Mouse (Mus musculus): ENCODE measurements around the gene Prcc. TPM values are rescaled to one million over a fixed set of nuclear protein-coding genes. Genes with fewer than 3 reads are reported as not detected.
"Not testable (repeated sequence)": the region's sequence is repeated elsewhere in the genome, so short reads cannot be mapped to it uniquely, and the experiment has no call there.

Gene Prcc
- polyA plus RNA-seq, 1 experiment from 2014 or later, result 7.5 TPM

DNA sequence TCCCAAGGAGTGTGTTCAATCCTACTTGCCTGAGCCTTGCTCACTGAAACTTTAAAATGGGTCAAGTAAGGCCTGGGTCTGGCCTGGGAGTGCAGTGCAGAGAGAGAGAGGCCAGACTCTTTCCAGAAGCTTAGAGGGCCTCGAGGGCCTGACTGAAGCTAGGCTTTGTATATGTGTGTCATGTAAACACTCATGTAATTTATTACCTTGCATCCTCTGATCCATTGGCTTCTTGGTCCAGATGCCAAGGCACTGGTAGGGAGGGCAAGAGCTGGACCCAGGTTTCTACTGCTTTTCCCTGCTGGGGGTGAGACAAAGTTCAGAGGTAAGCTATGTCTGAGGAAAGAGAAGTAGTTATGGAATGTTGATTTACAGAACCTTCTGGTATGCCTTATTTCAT, 22.5 kb upstream of the Prcc start:
- Histone ChIP-seq H3K9me3 (replicated peaks; ENCODE audit: control insufficient read depth, low read length) (no peaks in the 10 kb centered on the region), H3K36me3 (ENCODE audit: control insufficient read depth, insufficient read depth, low read length) (peaks cover under 1% of the 10 kb centered on the region; the same call in 1 of the 2 replicates), H3K27me3 (ENCODE audit: control insufficient read depth, insufficient read depth, low read length) (no peaks in the 10 kb centered on the region), H3K27ac (ENCODE audit: low read length) (peak overlapping the region; percentile 95), H3K4me2 (ENCODE audit: low read depth, low read length) (peak overlapping the region; percentile 86), H3K4me3 (replicated peaks; ENCODE audit: low read length) (peak overlapping the region; percentile 98), H3K9ac (ENCODE audit: low read length) (peak overlapping the region; percentile 99), H3K4me1 (ENCODE audit: control insufficient read depth, insufficient read depth, low read length) (peaks cover 43% of the 10 kb centered on the region)
- no peak for ATAC-seq (ENCODE audit: insufficient read depth, low FRiP score)
- 0% methylated on average over 1 of the region's 1 CpGs for WGBS

DNA sequence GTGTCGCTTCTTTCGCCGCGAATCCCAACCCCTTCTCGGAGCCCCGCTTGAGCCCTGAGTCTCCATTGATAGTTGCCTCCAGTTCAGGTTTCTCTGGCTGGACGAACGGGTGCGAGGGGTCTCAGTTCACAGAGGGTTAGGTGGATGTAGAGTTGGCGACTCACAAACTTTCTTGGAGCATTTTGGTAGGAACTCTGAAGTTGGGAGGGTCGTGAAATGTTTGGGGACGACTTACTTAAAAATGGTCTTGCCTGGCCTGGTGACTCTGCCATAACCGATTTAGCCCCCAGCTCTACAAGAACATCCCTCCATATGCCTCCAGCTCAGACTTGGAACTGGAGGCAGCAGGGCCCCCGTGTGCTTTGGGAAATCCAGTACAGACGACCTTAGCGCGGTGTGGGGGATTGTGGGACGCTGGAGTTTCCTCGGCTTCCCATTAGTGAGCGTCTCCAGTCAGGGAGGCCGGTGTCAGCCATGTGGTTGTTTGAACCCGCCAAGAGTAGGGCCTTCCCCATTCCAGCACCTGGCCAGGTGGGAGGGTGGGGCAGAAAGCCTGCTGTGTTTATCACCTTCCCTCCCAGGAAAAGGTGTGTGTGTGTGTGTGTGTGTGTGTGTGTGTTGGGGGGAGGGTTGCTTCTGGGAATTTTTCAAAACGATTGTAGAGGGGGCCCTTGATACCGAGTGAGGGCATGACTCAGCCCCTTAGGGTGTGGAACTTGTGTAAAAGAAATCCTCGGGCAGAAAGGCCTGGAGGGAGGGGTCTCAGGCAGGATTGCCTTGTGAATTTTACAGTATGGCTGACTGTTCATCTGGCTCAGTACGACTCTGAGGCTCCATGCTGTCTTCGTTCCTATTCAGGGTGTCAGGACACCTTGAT, 21.8 kb upstream of the Prcc start:
- Histone ChIP-seq H3K27ac (ENCODE audit: low read length) (peak overlapping the region; percentile 95), H3K9ac (ENCODE audit: low read length) (peak overlapping the region; percentile 99), H3K9me3 (replicated peaks; ENCODE audit: control insufficient read depth, low read length) (no peaks in the 10 kb centered on the region), H3K4me2 (ENCODE audit: low read depth, low read length) (peak overlapping the region; percentile 86), H3K4me1 (ENCODE audit: control insufficient read depth, insufficient read depth, low read length) (peaks cover 43% of the 10 kb centered on the region), H3K36me3 (ENCODE audit: control insufficient read depth, insufficient read depth, low read length) (no peaks in the 10 kb centered on the region), H3K27me3 (ENCODE audit: control insufficient read depth, insufficient read depth, low read length) (no peaks in the 10 kb centered on the region), H3K4me3 (replicated peaks; ENCODE audit: low read length) (peak overlapping the region; percentile 98)
- under 1% methylated on average over 27 of the region's 27 CpGs for WGBS
- ATAC-seq (ENCODE audit: insufficient read depth, low FRiP score), result peak; percentile 35; the same call in 1 of the 2 replicates

DNA sequence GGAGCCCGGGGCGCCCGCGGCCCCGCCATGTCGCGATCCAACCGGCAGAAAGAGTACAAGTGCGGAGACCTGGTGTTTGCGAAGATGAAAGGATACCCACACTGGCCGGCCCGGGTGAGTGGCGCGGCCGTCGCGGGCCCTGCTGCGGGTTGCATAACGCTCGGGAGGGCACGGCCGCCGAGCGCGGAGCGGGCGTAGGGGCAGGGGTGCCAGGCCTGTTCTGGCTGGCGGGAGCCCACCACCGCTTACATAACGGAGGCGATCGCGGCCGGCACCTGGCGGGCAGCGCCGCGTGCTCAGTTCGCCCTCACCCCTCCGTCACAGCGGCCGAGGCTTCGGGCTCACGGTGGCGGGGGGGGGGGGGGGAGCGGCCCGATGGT, 21.2 kb upstream of the Prcc start:
- Histone ChIP-seq H3K4me3 (replicated peaks; ENCODE audit: low read length) (peak overlapping the region; percentile 98), H3K4me2 (ENCODE audit: low read depth, low read length) (peak overlapping the region; percentile 86), H3K9me3 (replicated peaks; ENCODE audit: control insufficient read depth, low read length) (no peaks in the 10 kb centered on the region), H3K27ac (ENCODE audit: low read length) (peak overlapping the region; percentile 95), H3K4me1 (ENCODE audit: control insufficient read depth, insufficient read depth, low read length) (peaks cover 38% of the 10 kb centered on the region), H3K27me3 (ENCODE audit: control insufficient read depth, insufficient read depth, low read length) (no peaks in the 10 kb centered on the region), H3K9ac (ENCODE audit: low read length) (peak overlapping the region; percentile 99), H3K36me3 (ENCODE audit: control insufficient read depth, insufficient read depth, low read length) (no peaks in the 10 kb centered on the region)
- under 1% methylated on average over 37 of the region's 47 CpGs for WGBS
- ATAC-seq (ENCODE audit: insufficient read depth, low FRiP score), result peak; percentile 4

DNA sequence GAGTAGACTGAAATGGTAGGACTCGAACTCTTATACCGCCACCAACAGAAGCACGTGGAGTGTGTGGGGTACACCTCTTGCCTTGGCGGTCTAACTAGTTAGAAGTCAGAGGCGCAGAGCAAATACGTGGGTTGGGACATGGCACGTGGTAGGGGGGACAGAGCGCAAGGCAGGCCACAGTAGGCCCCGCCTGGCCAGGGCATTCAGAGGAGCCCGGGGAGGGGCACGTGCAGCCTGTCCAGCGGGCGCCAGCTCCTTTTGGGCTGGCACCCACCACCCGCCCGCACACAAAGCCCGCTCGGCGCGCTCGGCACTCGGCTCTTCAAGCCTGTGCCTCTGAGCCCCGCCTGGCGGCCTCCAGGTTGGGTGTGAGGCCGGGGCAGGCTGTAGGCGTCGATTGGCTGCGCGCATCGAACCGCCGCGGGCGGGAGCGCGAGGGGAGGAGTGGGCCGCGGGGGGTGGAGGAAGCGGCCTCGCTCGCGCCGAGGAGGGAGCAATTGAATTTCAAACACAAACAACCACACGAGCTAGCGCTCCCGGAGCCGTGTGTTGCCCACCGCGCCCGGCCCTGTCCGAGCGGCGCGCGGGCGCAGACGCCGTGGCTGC, 20.6 kb upstream of the Prcc start, which contains the start of gene Hdgf:
Gene Hdgf, plus strand, starts transcription at position 442 of the 606 bp plus-strand sequence.
- Histone ChIP-seq H3K9me3 (replicated peaks; ENCODE audit: control insufficient read depth, low read length) (no peaks in the 10 kb centered on the region), H3K4me2 (ENCODE audit: low read depth, low read length) (peak within 1 kb of the TSS; percentile 86), H3K9ac (ENCODE audit: low read length) (peak within 1 kb of the TSS; percentile 99), H3K4me3 (replicated peaks; ENCODE audit: low read length) (peak within 1 kb of the TSS; percentile 98), H3K36me3 (ENCODE audit: control insufficient read depth, insufficient read depth, low read length) (no peaks in the 10 kb centered on the region), H3K27me3 (ENCODE audit: control insufficient read depth, insufficient read depth, low read length) (no peaks in the 10 kb centered on the region), H3K4me1 (ENCODE audit: control insufficient read depth, insufficient read depth, low read length) (peaks cover 33% of the 10 kb centered on the region), H3K27ac (ENCODE audit: low read length) (peak within 1 kb of the TSS; percentile 95)
- peak; percentile 94 for ATAC-seq (ENCODE audit: insufficient read depth, low FRiP score)
- under 1% methylated on average over 57 of the region's 57 CpGs for WGBS

DNA sequence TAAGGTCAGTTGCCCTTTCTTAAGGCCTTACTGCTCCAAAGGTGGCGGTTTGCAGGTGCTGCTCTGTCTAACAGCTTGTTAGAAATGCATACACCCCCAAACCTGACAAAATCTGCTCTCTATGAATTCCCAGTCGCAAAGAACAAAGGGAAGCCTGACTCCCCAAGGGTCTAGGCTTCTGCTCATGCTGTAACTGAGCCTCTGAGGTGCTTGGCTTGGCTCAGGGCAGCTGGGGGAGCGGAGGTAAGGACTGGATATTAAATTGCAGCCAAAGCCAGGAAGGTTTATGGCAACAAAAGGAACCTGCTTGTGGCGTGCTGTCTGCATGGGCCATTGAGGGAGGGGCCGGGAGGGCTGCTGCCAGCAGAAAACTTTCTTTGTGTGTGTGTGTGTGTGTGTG, 18.4 kb upstream of the Prcc start:
- H3K4me3 ChIP-seq (replicated peaks; ENCODE audit: low read length), result no peak overlapping the region
- H3K27me3 ChIP-seq (ENCODE audit: control insufficient read depth, insufficient read depth, low read length), result no peaks in the 10 kb centered on the region
- H3K4me1 ChIP-seq (ENCODE audit: control insufficient read depth, insufficient read depth, low read length), result peaks cover 12% of the 10 kb centered on the region
- WGBS, result 60% methylated on average over 5 of the region's 5 CpGs
- no peaks in the 10 kb centered on the region for H3K9me3 ChIP-seq (replicated peaks; ENCODE audit: control insufficient read depth, low read length)
- H3K9ac ChIP-seq (ENCODE audit: low read length), result no peak overlapping the region
- no peak overlapping the region for H3K4me2 ChIP-seq (ENCODE audit: low read depth, low read length)
- ATAC-seq (ENCODE audit: insufficient read depth, low FRiP score), result no peak
- H3K27ac ChIP-seq (ENCODE audit: low read length), result no peak overlapping the region
- no peaks in the 10 kb centered on the region for H3K36me3 ChIP-seq (ENCODE audit: control insufficient read depth, insufficient read depth, low read length)

DNA sequence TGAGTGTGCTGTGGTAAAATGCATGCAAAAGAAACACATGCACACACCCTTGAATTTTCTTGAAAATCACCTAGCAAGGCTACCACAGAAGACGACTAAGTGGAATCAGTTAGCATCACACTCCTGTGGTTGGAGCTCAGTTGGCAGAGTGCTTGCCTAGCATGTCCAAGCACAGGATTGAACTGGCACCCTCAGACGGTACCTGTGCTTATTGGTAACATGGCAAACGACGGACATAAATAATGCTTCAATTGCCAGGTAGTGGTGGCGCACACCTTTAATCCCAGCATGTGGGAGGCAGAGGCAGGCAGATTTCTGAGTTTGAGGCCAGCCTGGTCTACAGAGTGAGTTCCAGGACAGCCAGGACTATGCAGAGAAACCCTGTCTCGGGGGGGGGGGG, 16.6 kb upstream of the Prcc start:
- H3K4me1 ChIP-seq (ENCODE audit: control insufficient read depth, insufficient read depth, low read length); ATAC-seq (ENCODE audit: insufficient read depth, low FRiP score); H3K36me3 ChIP-seq (ENCODE audit: control insufficient read depth, insufficient read depth, low read length); H3K4me2 ChIP-seq (ENCODE audit: low read depth, low read length); H3K27ac ChIP-seq (ENCODE audit: low read length); H3K27me3 ChIP-seq (ENCODE audit: control insufficient read depth, insufficient read depth, low read length); H3K9ac ChIP-seq (ENCODE audit: low read length); H3K4me3 ChIP-seq (replicated peaks; ENCODE audit: low read length); H3K9me3 ChIP-seq (replicated peaks; ENCODE audit: control insufficient read depth, low read length): not testable (repeated sequence)
- WGBS, result 89% methylated on average over 5 of the region's 6 CpGs

DNA sequence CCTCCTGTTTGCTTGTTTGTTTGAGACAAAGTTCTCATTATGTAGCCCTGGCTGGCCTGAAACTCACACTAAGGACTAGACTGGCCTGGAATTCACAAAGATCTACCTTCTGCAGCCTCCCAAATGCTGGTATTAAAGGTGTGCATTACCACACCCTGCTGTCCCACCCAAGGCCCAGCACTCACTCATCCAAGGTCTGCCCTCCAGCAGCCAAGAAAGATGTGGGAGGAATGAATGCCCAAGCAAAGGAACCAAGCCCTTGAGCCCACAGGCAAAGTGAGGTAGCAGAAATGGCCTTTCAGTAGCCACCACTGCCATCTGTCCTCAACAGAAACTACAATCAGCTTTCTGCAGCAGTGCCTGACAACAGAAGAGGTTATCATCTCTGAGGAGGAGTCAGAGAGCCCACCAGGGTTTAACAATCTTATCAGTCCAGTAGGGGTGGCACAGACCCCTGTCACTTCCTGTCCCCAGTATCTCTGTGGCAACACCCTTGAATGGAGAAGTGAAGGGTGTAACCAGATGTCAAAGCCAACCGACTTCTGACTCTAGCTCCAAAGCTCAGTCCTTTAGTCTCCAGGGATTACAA, 15.7 kb upstream of the Prcc start:
- no peak for ATAC-seq (ENCODE audit: insufficient read depth, low FRiP score)
- no peaks in the 10 kb centered on the region for H3K9me3 ChIP-seq (replicated peaks; ENCODE audit: control insufficient read depth, low read length)
- H3K27ac ChIP-seq (ENCODE audit: low read length), result no peak overlapping the region
- H3K4me3 ChIP-seq (replicated peaks; ENCODE audit: low read length), result no peak overlapping the region
- H3K36me3 ChIP-seq (ENCODE audit: control insufficient read depth, insufficient read depth, low read length), result no peaks in the 10 kb centered on the region
- H3K9ac ChIP-seq (ENCODE audit: low read length), result no peak overlapping the region
- no peaks in the 10 kb centered on the region for H3K27me3 ChIP-seq (ENCODE audit: control insufficient read depth, insufficient read depth, low read length)
- 17% methylated on average over 1 of the region's 1 CpGs for WGBS
- no peaks in the 10 kb centered on the region for H3K4me1 ChIP-seq (ENCODE audit: control insufficient read depth, insufficient read depth, low read length)
- no peak overlapping the region for H3K4me2 ChIP-seq (ENCODE audit: low read depth, low read length)

DNA sequence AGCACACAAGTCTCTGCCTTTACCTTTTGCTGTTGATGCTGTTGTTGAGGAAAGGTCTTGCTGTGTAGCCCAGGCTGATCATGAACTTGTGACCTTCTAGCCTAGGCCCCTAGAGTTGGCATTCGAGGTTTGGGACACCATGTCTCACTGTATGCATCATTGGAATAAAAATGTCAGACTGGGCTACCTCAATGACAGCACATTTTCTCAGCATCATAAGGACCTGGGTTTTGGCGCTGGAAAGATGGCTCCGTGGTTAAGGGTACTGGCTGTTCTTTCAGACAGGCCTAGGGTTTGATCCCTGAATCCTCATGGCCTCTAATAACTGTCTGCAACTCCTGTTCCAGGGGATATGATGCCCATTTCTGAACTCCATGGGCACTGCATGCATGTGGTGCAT, 14.4 kb upstream of the Prcc start:
- Histone ChIP-seq H3K27me3 (ENCODE audit: control insufficient read depth, insufficient read depth, low read length) (no peaks in the 10 kb centered on the region), H3K4me2 (ENCODE audit: low read depth, low read length) (no peak overlapping the region), H3K4me3 (replicated peaks; ENCODE audit: low read length) (no peak overlapping the region), H3K9me3 (replicated peaks; ENCODE audit: control insufficient read depth, low read length) (no peaks in the 10 kb centered on the region), H3K9ac (ENCODE audit: low read length) (no peak overlapping the region), H3K27ac (ENCODE audit: low read length) (no peak overlapping the region), H3K36me3 (ENCODE audit: control insufficient read depth, insufficient read depth, low read length) (no peaks in the 10 kb centered on the region), H3K4me1 (ENCODE audit: control insufficient read depth, insufficient read depth, low read length) (no peaks in the 10 kb centered on the region)
- no peak for ATAC-seq (ENCODE audit: insufficient read depth, low FRiP score)
- 73% methylated on average over 3 of the region's 3 CpGs for WGBS

DNA sequence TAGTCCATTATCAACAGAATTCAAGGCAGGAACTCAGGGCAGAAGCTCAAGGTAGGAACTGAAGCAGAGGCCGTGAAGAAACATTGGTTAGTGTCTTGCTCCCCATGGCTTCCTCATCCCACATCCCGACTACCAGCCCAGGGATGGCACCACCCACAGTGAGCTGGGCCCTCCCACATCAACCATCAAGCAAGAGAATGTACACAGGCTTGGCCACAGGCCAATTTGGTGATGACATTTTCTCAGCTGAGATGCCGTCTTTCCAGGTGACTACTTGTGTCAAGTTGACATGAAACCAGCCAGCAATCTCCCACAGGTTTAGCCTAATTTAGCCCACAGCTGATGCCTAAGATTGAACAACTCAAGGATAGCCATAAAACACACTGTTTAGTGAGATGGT, 13.9 kb upstream of the Prcc start:
- H3K4me3 ChIP-seq (replicated peaks; ENCODE audit: low read length), result no peak overlapping the region
- no peak overlapping the region for H3K27ac ChIP-seq (ENCODE audit: low read length)
- no peaks in the 10 kb centered on the region for H3K9me3 ChIP-seq (replicated peaks; ENCODE audit: control insufficient read depth, low read length)
- no peak overlapping the region for H3K9ac ChIP-seq (ENCODE audit: low read length)
- no peak for ATAC-seq (ENCODE audit: insufficient read depth, low FRiP score)
- WGBS, result 60% methylated on average over 3 of the region's 3 CpGs
- no peaks in the 10 kb centered on the region for H3K36me3 ChIP-seq (ENCODE audit: control insufficient read depth, insufficient read depth, low read length)
- H3K4me1 ChIP-seq (ENCODE audit: control insufficient read depth, insufficient read depth, low read length), result no peaks in the 10 kb centered on the region
- H3K27me3 ChIP-seq (ENCODE audit: control insufficient read depth, insufficient read depth, low read length), result no peaks in the 10 kb centered on the region
- H3K4me2 ChIP-seq (ENCODE audit: low read depth, low read length), result no peak overlapping the region
